Mouse (Mus musculus) small intestine, adult 2 months (tissue): Measurements from ENCODE around the gene Tbp. TPM values are rescaled to one million over a fixed set of nuclear protein-coding genes. Genes with fewer than 3 reads are reported as not detected.

Experiments used
- H3K27ac ChIP-seq: fragments of 200-500 bp; 2 replicates; pipeline ENCODE4 v1.5.1; 2012; ENCODE audit warnings: low read depth, low read length, control low read depth, inconsistent platforms; ENCODE audit not compliant: insufficient read depth
- H3K27me3 ChIP-seq: fragments of 200-500 bp; 2 replicates; pipeline ENCODE4 v1.6.1; 2012; ENCODE audit warnings: mild to moderate bottlenecking, moderate library complexity, low read length, inconsistent platforms; ENCODE audit not compliant: control insufficient read depth, insufficient read depth
- H3K36me3 ChIP-seq: fragments of 200-500 bp; 2 replicates; pipeline ENCODE4 v1.6.1; 2012; ENCODE audit warnings: mild to moderate bottlenecking, low read length, control low read depth, inconsistent platforms; ENCODE audit not compliant: control insufficient read depth, insufficient read depth
- H3K4me1 ChIP-seq: fragments of 200-500 bp; 2 replicates; pipeline ENCODE4 v1.6.1; 2012; ENCODE audit warnings: low read length, inconsistent platforms, mixed read lengths; ENCODE audit not compliant: control insufficient read depth, insufficient read depth, insufficient read length
- H3K4me3 ChIP-seq: fragments of 200-500 bp; 2 replicates; pipeline ENCODE4 v1.5.1; 2012; ENCODE audit warnings: low read depth, mild to moderate bottlenecking, control low read depth, inconsistent platforms, low read length, moderate library complexity
- CTCF ChIP-seq: fragments of 200-500 bp; IDR thresholded peaks from 2 replicates; pipeline ENCODE4 v1.5.1; 2012; ENCODE audit warnings: low read depth, mild to moderate bottlenecking, control low read depth, inconsistent platforms, low read length, moderate library complexity, mixed read lengths; ENCODE audit not compliant: insufficient replicate concordance, insufficient read length; ENCODE audit errors: extremely low read depth
- POLR2A ChIP-seq: fragments of 200-500 bp; IDR thresholded peaks from 2 replicates; pipeline ENCODE4 v1.6.1; 2012; ENCODE audit warnings: low read depth, mild to moderate bottlenecking, control low read depth, inconsistent platforms, low read length, moderate library complexity
- WGBS: fragments of 180-500 bp; shearing (Covaris S2); methylation state at CpG from one replicate; pipeline ENCODE4 v1.1.7; 2018; 5-methylcytosine and 5-hydroxymethylcytosine counted together
- polyA plus RNA-seq: library from polyadenylated mRNA; depleted of rRNA; stranded (reverse); fragments of >200 nt; gene quantifications from 2 replicates; pipeline ENCODE4 v1.2.3, GENCODE M21; 2012

The Tbp gene
- polyA plus RNA-seq, 1 experiment = 28.4 TPM

DNA sequence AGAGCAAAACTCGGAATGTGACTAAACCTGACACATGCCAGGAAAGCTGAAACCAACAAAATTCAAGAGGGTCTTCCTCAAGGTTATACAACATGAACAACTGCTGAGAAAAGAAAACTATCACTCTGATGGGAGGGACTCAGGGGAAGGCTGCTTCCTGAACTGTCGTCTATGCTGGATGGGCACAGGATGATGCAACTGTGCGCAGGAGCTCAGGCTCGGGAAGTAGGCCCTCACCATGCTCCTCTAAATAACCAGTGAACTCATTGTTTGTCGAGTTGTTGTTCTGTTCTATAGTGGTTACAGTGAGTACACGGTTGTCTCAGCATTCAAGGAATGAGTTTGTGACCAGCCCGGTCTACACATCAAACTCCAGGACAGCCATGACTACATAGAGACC, 9.1 kb upstream of the Tbp start:
- H3K27me3 ChIP-seq = no peaks in the 10 kb centered on the region
- peaks cover 45% of the 10 kb centered on the region for H3K36me3 ChIP-seq
- H3K27ac ChIP-seq = no peak overlapping the region
- TF ChIP-seq CTCF (no peak), POLR2A (no peak)
- WGBS = 90% methylated on average over 7 of the region's 7 CpGs
- H3K4me3 ChIP-seq = no peak overlapping the region
- H3K4me1 ChIP-seq = no peaks in the 10 kb centered on the region

DNA sequence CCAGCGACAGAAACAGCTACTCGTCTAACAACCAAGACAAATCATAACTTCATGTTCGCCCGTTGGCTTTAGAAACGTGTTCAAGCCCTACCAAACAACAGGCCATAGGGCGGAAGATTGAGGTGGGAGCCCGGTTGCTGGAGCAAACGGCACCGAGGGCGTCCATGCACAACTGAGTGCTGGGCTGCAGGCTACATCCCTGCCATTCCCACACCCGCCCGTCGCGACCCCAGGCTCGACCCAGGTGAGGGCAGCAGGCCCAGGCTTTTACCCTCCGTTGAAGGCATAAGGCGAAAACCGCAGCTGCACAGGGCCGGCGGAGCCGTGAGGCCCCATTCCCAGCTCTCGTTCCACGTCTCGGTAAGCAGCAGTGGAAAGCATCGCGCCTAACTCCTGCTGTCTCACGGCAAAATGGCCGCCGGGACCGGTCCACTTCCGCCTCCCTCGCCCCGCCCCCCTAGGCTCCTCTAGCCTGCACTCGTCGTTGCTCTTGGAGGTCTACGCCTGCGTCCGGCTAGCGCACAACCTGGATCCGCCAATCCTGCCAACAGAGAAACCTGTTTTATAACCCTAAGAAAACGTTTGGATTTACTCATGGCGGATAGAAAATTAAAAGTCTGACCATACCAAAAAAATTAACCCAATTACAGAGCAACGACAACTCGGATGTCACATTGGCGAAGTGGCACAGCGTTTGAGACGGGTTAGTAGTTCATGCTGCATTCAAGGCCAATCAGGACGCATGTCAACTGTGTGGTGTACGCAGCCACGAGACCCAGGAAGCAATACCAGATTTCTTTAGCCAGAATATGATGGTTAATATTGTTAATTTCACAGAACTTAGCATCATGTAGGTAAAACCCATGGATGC, 1.6 kb upstream of the Tbp start:
- no peaks in the 10 kb centered on the region for H3K27me3 ChIP-seq
- H3K36me3 ChIP-seq = peaks cover 14% of the 10 kb centered on the region; the same call in 1 of the 2 replicates
- WGBS = under 1% methylated on average over 50 of the region's 50 CpGs
- TF ChIP-seq POLR2A (peak; percentile 81), CTCF (no peak)
- peak overlapping the region; percentile 78 for H3K4me3 ChIP-seq
- H3K4me1 ChIP-seq = no peaks in the 10 kb centered on the region; the same call in 1 of the 2 replicates
- peak overlapping the region; percentile 70 for H3K27ac ChIP-seq

DNA sequence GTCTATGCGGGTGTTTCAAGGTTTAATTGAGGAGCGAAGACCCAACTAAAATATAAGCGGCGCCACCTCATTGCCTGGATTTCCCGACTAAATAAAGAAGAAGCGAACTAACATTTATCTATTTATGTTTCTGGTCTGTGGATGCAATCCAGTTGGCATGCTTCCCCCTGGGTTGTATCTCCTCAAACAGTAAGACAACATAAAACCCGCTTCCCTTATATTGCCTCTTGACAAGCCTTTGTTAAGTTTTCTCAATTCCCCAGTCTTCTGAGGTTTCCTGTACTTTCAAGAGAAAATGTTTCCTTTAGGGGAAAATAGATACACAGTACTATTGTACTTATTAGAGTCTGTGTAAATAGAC, 955 bp upstream of the Tbp start:
- peak overlapping the region; percentile 57; the same call in 1 of the 2 replicates for H3K27ac ChIP-seq
- no peak for TF ChIP-seq POLR2A
- TF ChIP-seq CTCF = no peak
- peaks cover 11% of the 10 kb centered on the region for H3K36me3 ChIP-seq

DNA sequence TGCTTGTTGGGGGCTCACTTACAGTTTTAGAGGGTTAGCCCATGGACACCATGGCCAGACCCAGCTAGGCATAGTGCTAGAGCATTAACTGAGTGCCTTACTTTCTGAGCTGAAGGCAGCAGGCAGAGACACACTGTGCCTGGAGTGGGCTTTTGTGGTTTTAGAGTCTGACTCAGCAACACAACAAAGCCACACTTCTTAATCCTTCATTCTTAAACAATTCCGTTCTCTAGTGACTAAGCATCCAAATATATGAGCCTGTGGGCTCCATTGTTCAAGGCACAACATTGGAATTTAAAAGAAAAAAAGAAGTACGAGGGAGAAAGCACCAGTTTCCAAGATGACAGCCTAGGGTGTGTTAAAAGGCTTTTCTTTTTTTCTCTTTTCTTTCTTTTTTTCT, 11.0 kb downstream of the Tbp start:
- TF ChIP-seq CTCF (no peak), POLR2A (no peak)
- Histone ChIP-seq H3K27me3 (no peaks in the 10 kb centered on the region), H3K4me3 (no peak overlapping the region), H3K36me3 (peaks cover 58% of the 10 kb centered on the region), H3K27ac (no peak overlapping the region), H3K4me1 (no peaks in the 10 kb centered on the region)
- WGBS = 93% methylated on average over 2 of the region's 2 CpGs

More for the DNA sequence above, 955 bp upstream of the Tbp start:
- H3K4me1 ChIP-seq = no peaks in the 10 kb centered on the region; the same call in 1 of the 2 replicates
- no peak overlapping the region for H3K4me3 ChIP-seq
- WGBS = 48% methylated on average over 7 of the region's 7 CpGs
- H3K27me3 ChIP-seq = no peaks in the 10 kb centered on the region

DNA sequence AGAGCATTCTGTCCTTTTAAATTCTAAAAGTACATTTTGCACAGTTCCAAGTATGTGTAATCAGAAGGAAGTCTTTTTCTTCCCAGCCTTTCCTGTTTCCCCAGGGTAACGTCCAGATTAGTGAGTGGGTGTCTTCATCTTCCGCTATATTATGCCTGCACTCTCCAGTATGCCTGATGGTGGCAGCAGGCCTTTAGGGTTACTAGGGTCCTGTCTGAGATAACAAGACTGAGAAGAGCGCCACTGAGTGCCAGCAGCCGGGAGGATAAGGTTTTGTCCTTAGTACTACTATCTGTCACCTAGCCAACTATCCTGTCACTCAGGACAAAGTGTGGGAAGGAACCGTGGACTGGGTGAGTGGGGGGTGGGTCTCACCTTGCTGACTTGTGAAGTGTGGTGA, 18.1 kb downstream of the Tbp start:
- 69% methylated on average over 5 of the region's 5 CpGs for WGBS
- no peak for TF ChIP-seq POLR2A
- TF ChIP-seq CTCF = no peak
- H3K27me3 ChIP-seq = no peaks in the 10 kb centered on the region
- H3K27ac ChIP-seq = no peak overlapping the region
- H3K4me3 ChIP-seq = no peak overlapping the region
- peaks cover 61% of the 10 kb centered on the region for H3K36me3 ChIP-seq
- no peaks in the 10 kb centered on the region for H3K4me1 ChIP-seq

DNA sequence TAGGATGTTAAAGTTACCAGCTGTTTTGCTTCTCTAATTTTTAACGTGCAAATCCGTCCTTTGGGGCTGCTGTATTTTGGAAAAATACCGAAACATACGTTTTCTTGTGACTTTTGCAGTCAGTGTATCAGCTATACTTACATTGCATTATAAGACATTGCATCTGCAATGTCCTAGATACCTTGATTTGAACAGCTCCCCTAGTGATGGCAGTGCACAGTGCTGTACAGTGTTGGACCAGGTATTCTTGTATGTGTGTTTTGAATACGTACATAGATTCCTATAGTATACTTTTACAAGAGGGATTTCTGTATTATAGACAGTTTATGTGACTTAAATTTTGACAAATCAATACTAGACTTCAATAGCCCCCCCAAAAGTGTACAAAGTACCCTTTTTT, 18.5 kb downstream of the Tbp start:
- Histone ChIP-seq H3K4me1 (no peaks in the 10 kb centered on the region), H3K4me3 (no peak overlapping the region), H3K27me3 (no peaks in the 10 kb centered on the region), H3K36me3 (peaks cover 64% of the 10 kb centered on the region), H3K27ac (no peak overlapping the region)
- TF ChIP-seq CTCF (no peak), POLR2A (no peak)
- 94% methylated on average over 5 of the region's 5 CpGs for WGBS

DNA sequence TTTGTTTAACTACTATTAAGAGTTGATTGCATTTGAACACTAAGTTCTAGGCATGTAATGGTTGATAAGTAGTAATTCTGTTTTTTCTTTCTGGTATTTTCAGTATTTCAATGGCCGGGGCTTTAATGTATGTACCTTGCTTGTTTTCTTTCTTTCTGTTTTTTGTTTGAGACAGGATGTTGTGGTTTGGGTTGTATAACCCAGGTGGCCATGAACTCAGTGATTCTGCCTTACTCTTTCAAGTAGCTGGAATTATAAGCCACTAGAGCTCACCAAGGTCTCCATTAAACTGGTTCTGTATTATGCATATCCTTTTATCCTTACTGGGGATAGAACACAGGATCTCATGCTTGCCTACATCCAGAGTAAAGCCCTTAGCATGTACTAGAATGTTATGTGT, 19.1 kb downstream of the Tbp start:
- TF ChIP-seq POLR2A (no peak), CTCF (no peak)
- H3K36me3 ChIP-seq = peaks cover 63% of the 10 kb centered on the region
- no peak overlapping the region for H3K4me3 ChIP-seq
- H3K4me1 ChIP-seq = no peaks in the 10 kb centered on the region
- H3K27me3 ChIP-seq = no peaks in the 10 kb centered on the region
- 92% methylated on average over 1 of the region's 1 CpGs for WGBS
- H3K27ac ChIP-seq = no peak overlapping the region
